Mouse (Mus musculus) MEL (cell line): ENCODE results near the gene Arid1a. TPM values are rescaled to one million over a fixed set of nuclear protein-coding genes. Genes with fewer than 3 reads are reported as not detected.
A peak's percentile ranks its signal among the peaks of the same experiment; 100 is the strongest.

ENCODE experiments used
- DNase-seq: peaks from one replicate; pipeline ENCODE4 v3.0.0; 2011; ENCODE audit warnings: low read depth, low spot score
- H3K27ac ChIP-seq: 2 replicates; pipeline ENCODE4 v1.5.1; 2012; ENCODE audit warnings: low read depth, mild to moderate bottlenecking, control low read depth, low read length, moderate library complexity; ENCODE audit not compliant: control insufficient read depth
- H3K27me3 ChIP-seq, 2 experiments: fragments of 150-350 bp in 1 of 2; sonication (generic) in 1 of 2; 2 replicates each; pipeline ENCODE4 v1.6.1; 2012; ENCODE audit warnings: low read length in 2 of 2, mild to moderate bottlenecking in 2 of 2, improper control_type of control experiment in 1 of 2, moderate library complexity in 1 of 2; ENCODE audit not compliant: insufficient read depth in 2 of 2, control insufficient read depth in 1 of 2
- H3K36me3 ChIP-seq, 2 experiments: 2 replicates each; pipeline ENCODE4 v1.6.1; 2012 to 2014; ENCODE audit warnings: low read length in 2 of 2, improper control_type of control experiment in 1 of 2, inconsistent platforms in 1 of 2, mild to moderate bottlenecking in 1 of 2; ENCODE audit not compliant: insufficient read depth in 2 of 2, control insufficient read depth in 1 of 2
- H3K4me1 ChIP-seq, 2 experiments: fragments of 150-350 bp in 1 of 2; sonication (generic) in 1 of 2; 2 replicates each; pipeline ENCODE4 v1.6.1; 2012; ENCODE audit warnings: low read length in 2 of 2, improper control_type of control experiment in 1 of 2, mild to moderate bottlenecking in 1 of 2; ENCODE audit not compliant: insufficient read depth in 2 of 2, control insufficient read depth in 1 of 2
- H3K4me3 ChIP-seq, 2 experiments: fragments of 150-350 bp in 1 of 2; sonication (generic) in 1 of 2; 2 replicates each; pipeline ENCODE4 v1.5.1; 2012; ENCODE audit warnings: low read depth in 2 of 2, low read length in 2 of 2, mild to moderate bottlenecking in 2 of 2, moderate library complexity in 2 of 2, control low read depth in 1 of 2, improper control_type of control experiment in 1 of 2; ENCODE audit not compliant: control insufficient read depth in 1 of 2, insufficient read depth in 1 of 2
- H3K79me2 ChIP-seq: 2 replicates; pipeline ENCODE4 v1.6.1; 2012; ENCODE audit warnings: mild to moderate bottlenecking, low read length, moderate library complexity; ENCODE audit not compliant: control insufficient read depth, poor library complexity, insufficient read depth
- H3K9ac ChIP-seq: 2 replicates; pipeline ENCODE4 v1.6.1; 2012; ENCODE audit warnings: low read depth, mild to moderate bottlenecking, control low read depth, low read length, moderate library complexity; ENCODE audit not compliant: control insufficient read depth, poor library complexity, severe bottlenecking
- H3K9me3 ChIP-seq: fragments of 150-350 bp; sonication (generic); replicated peaks from 2 replicates; pipeline ENCODE4 v1.6.1; 2012; ENCODE audit warnings: mild to moderate bottlenecking, low read length, improper control_type of control experiment, moderate library complexity; ENCODE audit not compliant: insufficient read depth
- BHLHE40 ChIP-seq: IDR thresholded peaks from 2 replicates; pipeline ENCODE4 v1.6.1; 2012; ENCODE audit warnings: low read depth, mild to moderate bottlenecking, inconsistent platforms, low read length, improper control_type of control experiment, borderline replicate concordance
- E2F4 ChIP-seq: IDR thresholded peaks from 2 replicates; pipeline ENCODE4 v1.6.1; 2011; ENCODE audit warnings: low read depth, low read length, improper control_type of control experiment, borderline replicate concordance
- ELF1 ChIP-seq: IDR thresholded peaks from 2 replicates; pipeline ENCODE4 v1.6.1; 2014; ENCODE audit warnings: low read depth, mild to moderate bottlenecking, inconsistent platforms, low read length, improper control_type of control experiment, moderate library complexity
- EP300 ChIP-seq, 2 experiments: IDR thresholded peaks; 2 replicates each; pipeline ENCODE4 v1.6.1; 2011; ENCODE audit warnings: improper control_type of control experiment in 2 of 2, low read length in 2 of 2, low read depth in 1 of 2, mild to moderate bottlenecking in 1 of 2
- ETS1 ChIP-seq: IDR thresholded peaks from 2 replicates; pipeline ENCODE4 v1.6.1; 2012; ENCODE audit warnings: low read depth, mild to moderate bottlenecking, inconsistent platforms, low read length, improper control_type of control experiment, moderate library complexity
- GABPA ChIP-seq: IDR thresholded peaks from 2 replicates; pipeline ENCODE4 v1.6.1; 2012; ENCODE audit warnings: low read depth, mild to moderate bottlenecking, inconsistent platforms, low read length, improper control_type of control experiment, moderate library complexity
- GATA1 ChIP-seq: IDR thresholded peaks from 2 replicates; pipeline ENCODE4 v1.6.1; 2011; ENCODE audit warnings: low read depth, low read length, improper control_type of control experiment
- HCFC1 ChIP-seq: IDR thresholded peaks from 2 replicates; pipeline ENCODE4 v1.6.1; 2012; ENCODE audit warnings: low read depth, mild to moderate bottlenecking, inconsistent platforms, low read length, improper control_type of control experiment, moderate library complexity
- MAFK ChIP-seq: IDR thresholded peaks from 2 replicates; pipeline ENCODE4 v1.6.1; 2011; ENCODE audit warnings: low read depth, mild to moderate bottlenecking, low read length, improper control_type of control experiment, borderline replicate concordance
- MAX ChIP-seq: IDR thresholded peaks from 2 replicates; pipeline ENCODE4 v1.6.1; 2011; ENCODE audit warnings: low read length, improper control_type of control experiment
- MAZ ChIP-seq: IDR thresholded peaks from 2 replicates; pipeline ENCODE4 v1.6.1; 2012; ENCODE audit warnings: low read depth, mild to moderate bottlenecking, inconsistent platforms, low read length, improper control_type of control experiment
- MYB ChIP-seq: IDR thresholded peaks from 2 replicates; pipeline ENCODE4 v1.6.1; 2011; ENCODE audit warnings: mild to moderate bottlenecking, low read depth, low read length, improper control_type of control experiment
- MYC ChIP-seq: IDR thresholded peaks from 2 replicates; pipeline ENCODE4 v1.6.1; 2011; ENCODE audit warnings: low read depth, mild to moderate bottlenecking, low read length, improper control_type of control experiment, moderate library complexity
- NELFE ChIP-seq: IDR thresholded peaks from 2 replicates; pipeline ENCODE4 v1.6.1; 2011; ENCODE audit warnings: low read depth, low read length, improper control_type of control experiment
- NRF1 ChIP-seq: IDR thresholded peaks from 2 replicates; pipeline ENCODE4 v1.6.1; 2014; ENCODE audit warnings: low read depth, mild to moderate bottlenecking, inconsistent platforms, low read length, improper control_type of control experiment, moderate library complexity; ENCODE audit not compliant: poor library complexity, insufficient read depth, severe bottlenecking
- POLR2A ChIP-seq, 2 experiments: IDR thresholded peaks; 2 replicates each; pipeline ENCODE4 v1.6.1; 2011 to 2012; ENCODE audit warnings: low read length in 2 of 2, mild to moderate bottlenecking in 2 of 2, control low read depth in 1 of 2, improper control_type of control experiment in 1 of 2, low read depth in 1 of 2, moderate library complexity in 1 of 2; ENCODE audit not compliant: control insufficient read depth in 1 of 2, insufficient read depth in 1 of 2, poor library complexity in 1 of 2
- POLR2AphosphoS5 ChIP-seq: IDR thresholded peaks from 2 replicates; pipeline ENCODE4 v1.6.1; 2012; ENCODE audit warnings: low read depth, borderline replicate concordance, mild to moderate bottlenecking, inconsistent platforms, low read length, moderate library complexity, mixed read lengths
- RAD21 ChIP-seq: IDR thresholded peaks from 2 replicates; pipeline ENCODE4 v1.6.1; 2011; ENCODE audit warnings: mild to moderate bottlenecking, low read depth, low read length, improper control_type of control experiment
- RCOR1 ChIP-seq: IDR thresholded peaks from 2 replicates; pipeline ENCODE4 v1.6.1; 2012; ENCODE audit warnings: low read depth, mild to moderate bottlenecking, inconsistent platforms, low read length, improper control_type of control experiment
- SIN3A ChIP-seq: IDR thresholded peaks from 2 replicates; pipeline ENCODE4 v1.6.1; 2012; ENCODE audit warnings: low read length, improper control_type of control experiment, inconsistent platforms
- TAL1 ChIP-seq: IDR thresholded peaks from 2 replicates; pipeline ENCODE4 v1.6.1; 2012; ENCODE audit warnings: mild to moderate bottlenecking, inconsistent platforms, low read length, moderate library complexity, mixed read lengths
- TBP ChIP-seq: IDR thresholded peaks from 2 replicates; pipeline ENCODE4 v1.8.0; 2011; ENCODE audit warnings: low read depth, low read length, improper control_type of control experiment
- TCF12 ChIP-seq: IDR thresholded peaks from 2 replicates; pipeline ENCODE4 v1.6.1; 2014; ENCODE audit warnings: low read depth, mild to moderate bottlenecking, inconsistent platforms, low read length, improper control_type of control experiment, moderate library complexity
- USF1 ChIP-seq: IDR thresholded peaks from 2 replicates; pipeline ENCODE4 v1.6.1; 2014; ENCODE audit warnings: low read depth, mild to moderate bottlenecking, inconsistent platforms, low read length, improper control_type of control experiment, moderate library complexity
- USF2 ChIP-seq, 2 experiments: IDR thresholded peaks; 2 replicates each; pipeline ENCODE4 v1.6.1; 2011 to 2012; ENCODE audit warnings: improper control_type of control experiment in 2 of 2, low read length in 2 of 2, borderline replicate concordance in 1 of 2, inconsistent platforms in 1 of 2, low read depth in 1 of 2, mild to moderate bottlenecking in 1 of 2; ENCODE audit not compliant: insufficient read depth in 1 of 2
- ZC3H11A ChIP-seq: IDR thresholded peaks from 2 replicates; pipeline ENCODE4 v1.6.1; 2012; ENCODE audit warnings: low read depth, mild to moderate bottlenecking, inconsistent platforms, low read length, improper control_type of control experiment
- ZKSCAN1 ChIP-seq: IDR thresholded peaks from 2 replicates; pipeline ENCODE4 v1.6.1; 2012; ENCODE audit warnings: low read depth, mild to moderate bottlenecking, inconsistent platforms, low read length, improper control_type of control experiment, moderate library complexity
- ZMIZ1 ChIP-seq: IDR thresholded peaks from 2 replicates; pipeline ENCODE4 v1.6.1; 2012; ENCODE audit warnings: low read depth, mild to moderate bottlenecking, inconsistent platforms, low read length, improper control_type of control experiment, moderate library complexity
- polyA plus RNA-seq, 2 experiments: library from polyadenylated mRNA; stranded (reverse) in 1 of 2; unstranded in 1 of 2; fragments of >175 nt in 1 of 2; fragments of >200 nt in 1 of 2; gene quantifications; 2 replicates each; pipeline versions ENCODE4 v1.2.1 to v1.2.4; 2012; ENCODE audit warnings: low replicate concordance in 2 of 2, low read depth in 1 of 2; ENCODE audit not compliant: insufficient read length in 2 of 2, insufficient read depth in 1 of 2, missing spikeins in 1 of 2
- total RNA-seq: library from RNA; depleted of rRNA; stranded (reverse); fragments of 300-350 nt; gene quantifications from 2 replicates; pipeline ENCODE4 v1.2.3, GENCODE M21; 2012

The Arid1a gene
- total and polyA plus RNA-seq, 3 experiments = 18.1 to 83.3 (median 70.6) TPM

DNA sequence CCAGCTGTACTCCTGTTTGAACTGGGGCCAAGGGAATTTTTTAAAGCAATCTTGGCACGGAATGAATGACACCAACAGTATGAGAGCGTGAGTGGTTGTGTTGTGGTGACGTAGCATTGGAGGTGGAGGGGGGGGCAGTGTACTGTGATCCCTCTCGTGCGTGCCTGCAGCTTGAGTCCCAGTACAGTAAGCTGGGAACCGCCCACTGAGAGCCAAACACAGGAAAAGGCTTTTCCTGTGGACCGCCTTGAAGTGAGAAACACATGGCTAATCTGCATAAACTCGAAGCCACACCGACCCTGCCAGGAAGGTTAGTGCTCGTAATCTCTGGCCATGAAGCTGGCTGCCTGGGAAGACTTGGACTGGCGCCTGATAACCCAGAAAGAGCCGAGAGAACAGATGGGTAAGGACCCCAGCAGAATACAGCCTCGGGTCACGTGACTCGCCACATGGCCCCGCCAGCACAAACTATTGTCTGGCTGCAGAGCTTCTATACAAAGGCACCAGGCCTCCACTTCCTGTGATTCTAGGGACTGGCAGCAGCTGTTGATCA, 27.0 kb downstream of the Arid1a start:
- Histone ChIP-seq H3K9me3 (no peaks in the 10 kb centered on the region), H3K9ac (no peak overlapping the region), H3K4me3 (no peak overlapping the region), H3K4me1 (peaks cover 26 to 46% of the 10 kb centered on the region in 2 experiments), H3K79me2 (peaks cover 85% of the 10 kb centered on the region), H3K27me3 (no peaks in the 10 kb centered on the region)
- TF ChIP-seq MYC = peak; percentile 90
- peak; percentile 88 for TF ChIP-seq BHLHE40
- no peak for TF ChIP-seq MAZ
- peak; percentile 97 for TF ChIP-seq USF1
- peak; percentile 66 for TF ChIP-seq TAL1
- no peak for TF ChIP-seq TBP
- no peak for TF ChIP-seq HCFC1
- peak; percentile 88 for TF ChIP-seq ETS1
- TF ChIP-seq POLR2A (IDR thresholded peaks at IDR 0.05; ENCODE audit: control insufficient read depth in 1 of 2, insufficient read depth in 1 of 2, low read depth in 1 of 2, low read length in 2 of 2, poor library complexity in 1 of 2) = peak in 1 of 2 experiments; percentile 30; a peak in 1 of 4 replicates
- TF ChIP-seq E2F4 = no peak
- TF ChIP-seq GATA1 = peak; percentile 18; the same call in 1 of the 2 replicates
- TF ChIP-seq SIN3A = peak; percentile 89
- peak; percentile 10; the same call in 1 of the 2 replicates for TF ChIP-seq RCOR1
- peak; percentile 29; the same call in 1 of the 2 replicates for TF ChIP-seq ELF1
- peak; percentile 77 to 87 for TF ChIP-seq USF2 (IDR thresholded peaks at IDR 0.05; ENCODE audit: borderline replicate concordance in 1 of 2, insufficient read depth in 1 of 2, low read depth in 1 of 2, low read length in 2 of 2)
- TF ChIP-seq MAX = peak; percentile 94
- TF ChIP-seq EP300 (IDR thresholded peaks at IDR 0.05; ENCODE audit: low read depth in 1 of 2, low read length in 2 of 2) = peak in 1 of 2 experiments; percentile 54; a peak in 2 of 4 replicates
- TF ChIP-seq, all 39 proteins: peak for 13
- DNase-seq = peak; percentile 92
- Histone ChIP-seq H3K27ac (peak overlapping the region; percentile 67), H3K36me3 (peaks cover 26 to 57% of the 10 kb centered on the region in 2 experiments)

DNA sequence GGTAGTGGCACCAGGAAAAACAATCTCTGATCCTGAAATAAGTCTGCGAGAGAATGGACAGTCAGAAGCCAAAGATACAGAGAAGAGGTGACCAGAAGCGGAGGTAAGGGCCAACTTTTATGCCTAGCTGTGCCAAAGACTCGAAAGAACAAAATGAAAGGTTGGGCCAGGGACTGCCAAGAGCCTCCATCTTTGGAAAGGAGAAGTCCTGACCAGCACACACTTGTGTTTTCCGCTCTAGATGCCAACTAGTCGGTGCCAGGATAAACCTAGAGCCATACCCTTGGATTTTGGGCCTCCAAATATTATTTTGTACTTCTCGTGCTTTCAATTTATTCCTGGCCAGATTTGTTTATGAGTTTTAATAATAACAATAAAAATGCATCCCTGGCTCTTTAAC, 27.6 kb downstream of the Arid1a start:
- H3K9ac ChIP-seq = no peak overlapping the region
- peaks cover 29 to 57% of the 10 kb centered on the region in 2 experiments for H3K36me3 ChIP-seq
- peaks cover 84% of the 10 kb centered on the region for H3K79me2 ChIP-seq
- H3K9me3 ChIP-seq = no peaks in the 10 kb centered on the region
- H3K4me3 ChIP-seq = no peak overlapping the region
- no peak for DNase-seq
- no peak overlapping the region for H3K27ac ChIP-seq
- no peak for TF ChIP-seq POLR2AphosphoS5
- TF ChIP-seq ZKSCAN1 = no peak
- no peak for TF ChIP-seq NELFE
- TF ChIP-seq MYB = no peak
- no peak for TF ChIP-seq HCFC1
- TF ChIP-seq MYC = no peak
- TF ChIP-seq SIN3A = no peak
- TF ChIP-seq ZC3H11A = no peak
- TF ChIP-seq BHLHE40 = no peak
- no peak for TF ChIP-seq ZMIZ1
- no peak for TF ChIP-seq NRF1
- no peak for TF ChIP-seq TCF12
- TF ChIP-seq RAD21 = no peak
- no peak for TF ChIP-seq MAFK
- TF ChIP-seq GATA1 = no peak
- no peak for TF ChIP-seq RCOR1
- no peak for TF ChIP-seq GABPA
- no peak for TF ChIP-seq USF1
- TF ChIP-seq, all 39 proteins: peak for 0
- H3K4me1 ChIP-seq = peaks cover 26 to 43% of the 10 kb centered on the region in 2 experiments
- H3K27me3 ChIP-seq = no peaks in the 10 kb centered on the region
